In the genomic region with DNA sequence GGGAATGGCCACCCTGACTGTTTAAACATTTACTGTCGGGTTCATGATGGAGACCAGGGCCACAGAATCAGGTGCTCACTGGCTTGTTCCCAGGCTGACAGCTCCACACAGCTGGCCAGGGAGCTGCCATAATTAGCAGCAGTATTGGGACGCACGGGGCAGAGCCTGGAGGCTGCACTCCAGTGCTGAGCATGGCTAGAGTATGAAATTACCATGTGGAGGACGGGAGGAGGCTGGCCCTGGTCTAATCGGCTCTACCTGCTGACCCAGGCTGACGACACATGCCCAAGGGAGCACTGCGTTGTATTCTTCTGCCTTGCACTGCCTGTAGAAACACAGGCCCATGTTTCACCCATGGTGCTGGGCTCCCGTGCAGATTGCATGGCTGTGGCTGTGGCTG, we compare ENCODE assay signal across 18 mouse cellular contexts. TPM values are rescaled to one million over a fixed set of nuclear protein-coding genes. Genes with fewer than 3 reads are reported as not detected.
"Had no signal": no experiment of that assay in that cellular context is flagged by ENCODE, and none has a peak within 500 bp of the region (broad histone marks: within the 10 kb centered on the region; RNA-seq: fewer than 3 reads in every experiment).

No protein-coding gene starts in this region.

- H3K4me3 ChIP-seq: neural tube, embryonic 13.5 days; neural tube, embryonic 15.5 days; stomach, embryonic 15.5 days had no signal

- DNase-seq: retina, postnatal 1 day; right cerebral cortex, adult 18-20 months; right cerebral cortex, postnatal 14 days; right cerebral cortex, postnatal 25 days; right cerebral cortex, postnatal 4 days; spleen, adult 18-20 months; thymus, adult 18-20 months; thymus, adult 2 months; thymus, postnatal 14 days; thymus, postnatal 25 days; thymus, postnatal 36 days; thymus, postnatal 4 days had no signal

- H3K9me3 ChIP-seq: neural tube, embryonic 13.5 days; neural tube, embryonic 15.5 days; stomach, embryonic 15.5 days had no signal

- H3K27ac ChIP-seq: neural tube, embryonic 13.5 days; neural tube, embryonic 15.5 days; stomach, embryonic 15.5 days; stomach, postnatal 0 days had no signal

- H3K27me3 ChIP-seq: neural tube, embryonic 15.5 days had no signal

- H3K4me1 ChIP-seq: stomach, embryonic 15.5 days had no signal

- H3K9ac ChIP-seq: neural tube, embryonic 13.5 days; neural tube, embryonic 15.5 days; stomach, embryonic 15.5 days had no signal

- H3K4me2 ChIP-seq: neural tube, embryonic 13.5 days; neural tube, embryonic 15.5 days; stomach, embryonic 15.5 days had no signal

- H3K36me3 ChIP-seq: neural tube, embryonic 13.5 days; neural tube, embryonic 15.5 days; stomach, embryonic 15.5 days had no signal

RNA-seq across cellular contexts. Expression of a gene that starts 6.5 kb away (rescaled TPM):
- total RNA-seq: neutrophil, adult 5-6 weeks had no signal
- polyA plus RNA-seq: testis, adult 2 months had no signal
